Mouse (Mus musculus): ENCODE data around the gene Lyar. TPM values are rescaled to one million over a fixed set of nuclear protein-coding genes. Genes with fewer than 3 reads are reported as not detected.
A peak's percentile ranks its signal among the peaks of the same experiment; 100 is the strongest.

Gene Lyar
- polyA plus RNA-seq, 1 experiment = 33.8 TPM

GRCm38 (mm10) chr5:38235422-38235821 lies 15.2 kb downstream of the Lyar start:
- WGBS = 67% methylated on average over 4 of the region's 4 CpGs
- H3K27ac ChIP-seq (ENCODE audit: control insufficient read depth, insufficient read depth, low read depth, low read length, poor library complexity) = no peak overlapping the region
- TF ChIP-seq POLR2A (IDR thresholded peaks at IDR 0.05; ENCODE audit: borderline replicate concordance, control insufficient read depth, low read depth, low read length) (no peak), CTCF (IDR thresholded peaks at IDR 0.05; ENCODE audit: control insufficient read depth, insufficient read depth, low read length) (peak; percentile 82)
- H3K4me3 ChIP-seq (replicated peaks; ENCODE audit: control insufficient read depth, low read depth, low read length) = no peak overlapping the region
- H3K4me1 ChIP-seq (ENCODE audit: control insufficient read depth, insufficient read depth, low read length) = no peaks in the 10 kb centered on the region

DNA sequence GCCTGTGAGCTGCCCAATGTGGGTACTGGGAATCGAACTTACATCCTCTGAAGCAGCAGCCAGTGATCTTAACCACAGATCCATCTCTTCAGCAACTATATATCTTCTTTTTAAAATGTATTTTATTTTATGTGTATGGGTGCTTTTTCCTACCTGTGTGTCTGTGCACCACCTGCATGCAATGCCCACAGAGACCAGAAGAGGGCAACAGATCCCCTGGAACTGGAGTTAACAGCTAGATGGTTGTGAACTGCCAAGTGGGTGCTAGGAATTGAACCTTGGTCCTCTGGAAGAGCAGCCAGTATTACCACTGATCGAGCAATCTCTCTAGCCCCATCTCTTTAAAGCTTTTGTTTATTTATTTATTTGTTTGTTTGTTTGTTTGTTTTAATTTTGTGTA lies 16.4 kb downstream of the Lyar start:
- 77% methylated on average over 2 of the region's 2 CpGs for WGBS
- H3K27ac ChIP-seq (ENCODE audit: control insufficient read depth, insufficient read depth, low read depth, low read length, poor library complexity) = no peak overlapping the region
- TF ChIP-seq CTCF (IDR thresholded peaks at IDR 0.05; ENCODE audit: control insufficient read depth, insufficient read depth, low read length) = peak; percentile 31; the same call in 1 of the 2 replicates
- no peak for TF ChIP-seq POLR2A (IDR thresholded peaks at IDR 0.05; ENCODE audit: borderline replicate concordance, control insufficient read depth, low read depth, low read length)
- H3K4me3 ChIP-seq (replicated peaks; ENCODE audit: control insufficient read depth, low read depth, low read length) = no peak overlapping the region
- H3K4me1 ChIP-seq (ENCODE audit: control insufficient read depth, insufficient read depth, low read length) = no peaks in the 10 kb centered on the region

- no peak overlapping the region for H3K4me3 ChIP-seq (replicated peaks; ENCODE audit: control insufficient read depth, low read depth, low read length)
- no peak overlapping the region for H3K27ac ChIP-seq (ENCODE audit: control insufficient read depth, insufficient read depth, low read depth, low read length, poor library complexity)
- TF ChIP-seq CTCF (IDR thresholded peaks at IDR 0.05; ENCODE audit: control insufficient read depth, insufficient read depth, low read length) = no peak
- TF ChIP-seq POLR2A (IDR thresholded peaks at IDR 0.05; ENCODE audit: borderline replicate concordance, control insufficient read depth, low read depth, low read length) = no peak
- WGBS = 75% methylated on average over 5 of the region's 5 CpGs
- H3K4me1 ChIP-seq (ENCODE audit: control insufficient read depth, insufficient read depth, low read length) = no peaks in the 10 kb centered on the region
Observed at GRCm38 (mm10) chr5:38240727-38241472, 20.6 kb downstream of the Lyar start.

DNA sequence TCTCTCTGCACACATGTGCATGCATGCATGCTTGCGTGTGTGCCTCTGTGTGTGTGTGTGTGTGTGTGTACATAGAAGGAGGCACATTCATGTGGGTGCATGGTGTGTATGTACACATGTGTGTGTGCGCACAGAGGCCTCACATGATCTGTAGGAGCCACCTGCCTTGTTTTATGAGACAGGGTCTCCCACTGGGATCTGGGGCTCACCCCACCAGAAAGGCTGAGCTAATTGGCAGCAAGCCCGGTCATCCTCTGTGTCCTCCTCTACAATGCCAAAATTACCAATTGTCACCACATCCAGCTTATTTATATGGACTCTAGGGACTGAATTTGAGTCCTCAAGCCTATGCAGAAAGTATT lies 21.2 kb downstream of the Lyar start:
- Histone ChIP-seq H3K4me3 (replicated peaks; ENCODE audit: control insufficient read depth, low read depth, low read length) (no peak overlapping the region), H3K4me1 (ENCODE audit: control insufficient read depth, insufficient read depth, low read length) (no peaks in the 10 kb centered on the region), H3K27ac (ENCODE audit: control insufficient read depth, insufficient read depth, low read depth, low read length, poor library complexity) (no peak overlapping the region)
- 85% methylated on average over 3 of the region's 3 CpGs for WGBS
- TF ChIP-seq POLR2A (IDR thresholded peaks at IDR 0.05; ENCODE audit: borderline replicate concordance, control insufficient read depth, low read depth, low read length) = no peak
- no peak for TF ChIP-seq CTCF (IDR thresholded peaks at IDR 0.05; ENCODE audit: control insufficient read depth, insufficient read depth, low read length)

- H3K4me3 ChIP-seq (replicated peaks; ENCODE audit: control insufficient read depth, low read depth, low read length) = no peak overlapping the region
- H3K4me1 ChIP-seq (ENCODE audit: control insufficient read depth, insufficient read depth, low read length) = no peaks in the 10 kb centered on the region
- WGBS = 87% methylated on average over 6 of the region's 6 CpGs
- no peak overlapping the region for H3K27ac ChIP-seq (ENCODE audit: control insufficient read depth, insufficient read depth, low read depth, low read length, poor library complexity)
- TF ChIP-seq POLR2A (IDR thresholded peaks at IDR 0.05; ENCODE audit: borderline replicate concordance, control insufficient read depth, low read depth, low read length) (no peak), CTCF (IDR thresholded peaks at IDR 0.05; ENCODE audit: control insufficient read depth, insufficient read depth, low read length) (no peak)
Observed at GRCm38 (mm10) chr5:38241966-38242365, 21.7 kb downstream of the Lyar start.

DNA sequence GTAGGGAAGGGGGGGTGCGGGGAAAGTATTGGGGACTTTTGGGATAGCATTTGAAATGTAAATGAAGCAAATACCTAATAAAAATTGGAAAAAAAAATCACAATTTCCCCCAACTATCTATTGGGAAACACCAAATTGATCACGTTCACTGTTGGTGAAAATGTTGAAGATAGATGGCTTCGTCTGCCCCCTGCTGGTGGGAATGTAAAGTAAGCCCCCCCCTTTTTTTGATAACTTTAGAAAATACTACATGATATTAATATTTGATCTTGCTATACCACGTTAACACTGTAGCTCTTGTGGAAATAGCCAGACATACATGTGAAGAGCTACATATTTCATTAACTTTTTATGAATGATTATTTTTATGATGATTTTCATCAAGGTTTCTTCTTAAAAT lies 34.9 kb downstream of the Lyar start:
- TF ChIP-seq POLR2A (IDR thresholded peaks at IDR 0.05; ENCODE audit: borderline replicate concordance, control insufficient read depth, low read depth, low read length) (no peak), CTCF (IDR thresholded peaks at IDR 0.05; ENCODE audit: control insufficient read depth, insufficient read depth, low read length) (no peak)
- WGBS = 35% methylated on average over 4 of the region's 4 CpGs
- Histone ChIP-seq H3K27ac (ENCODE audit: control insufficient read depth, insufficient read depth, low read depth, low read length, poor library complexity) (no peak overlapping the region), H3K4me3 (replicated peaks; ENCODE audit: control insufficient read depth, low read depth, low read length) (no peak overlapping the region), H3K4me1 (ENCODE audit: control insufficient read depth, insufficient read depth, low read length) (no peaks in the 10 kb centered on the region)

GRCm38 (mm10) chr5:38255644-38256043 lies 35.4 kb downstream of the Lyar start:
- Histone ChIP-seq H3K4me1 (ENCODE audit: control insufficient read depth, insufficient read depth, low read length) (no peaks in the 10 kb centered on the region), H3K4me3 (replicated peaks; ENCODE audit: control insufficient read depth, low read depth, low read length) (no peak overlapping the region), H3K27ac (ENCODE audit: control insufficient read depth, insufficient read depth, low read depth, low read length, poor library complexity) (no peak overlapping the region)
- WGBS = 6% methylated on average over 3 of the region's 3 CpGs
- TF ChIP-seq POLR2A (IDR thresholded peaks at IDR 0.05; ENCODE audit: borderline replicate concordance, control insufficient read depth, low read depth, low read length) (no peak), CTCF (IDR thresholded peaks at IDR 0.05; ENCODE audit: control insufficient read depth, insufficient read depth, low read length) (no peak)

GRCm38 (mm10) chr5:38256551-38256950 lies 36.3 kb downstream of the Lyar start:
- TF ChIP-seq POLR2A (IDR thresholded peaks at IDR 0.05; ENCODE audit: borderline replicate concordance, control insufficient read depth, low read depth, low read length) = no peak
- no peak for TF ChIP-seq CTCF (IDR thresholded peaks at IDR 0.05; ENCODE audit: control insufficient read depth, insufficient read depth, low read length)
- H3K4me3 ChIP-seq (replicated peaks; ENCODE audit: control insufficient read depth, low read depth, low read length) = no peak overlapping the region
- H3K4me1 ChIP-seq (ENCODE audit: control insufficient read depth, insufficient read depth, low read length) = no peaks in the 10 kb centered on the region
- no peak overlapping the region for H3K27ac ChIP-seq (ENCODE audit: control insufficient read depth, insufficient read depth, low read depth, low read length, poor library complexity)
- WGBS = 95% methylated on average over 1 of the region's 1 CpGs
